Mouse (Mus musculus): ENCODE results near the gene Bank1.
A peak's percentile ranks its signal among the peaks of the same experiment; 100 is the strongest.
"Not testable (repeated sequence)": the region's sequence is repeated elsewhere in the genome, so short reads cannot be mapped to it uniquely, and the experiment has no call there.

Bank1 gene

GRCm38 (mm10) chr3:136325783-136326182 is at the start of gene Bank1:
Bank1 (minus strand) TSS chr3:136326066.
- DNase-seq: peak; percentile 6

- no peak for DNase-seq
Observed at GRCm38 (mm10) chr3:136369916-136370315, 44.0 kb upstream of the Bank1 start.

- no peak for DNase-seq
Observed at GRCm38 (mm10) chr3:136369466-136369865, 43.6 kb upstream of the Bank1 start.

GRCm38 (mm10) chr3:136368505-136368999 is 42.7 kb upstream of the Bank1 start:
- no peak for DNase-seq

GRCm38 (mm10) chr3:136349690-136350089 is 23.8 kb upstream of the Bank1 start:
- DNase-seq: no peak

- no peak for DNase-seq
Observed at GRCm38 (mm10) chr3:136348611-136349010, 22.7 kb upstream of the Bank1 start.

- no peak for DNase-seq
Observed at GRCm38 (mm10) chr3:136347277-136347676, 21.4 kb upstream of the Bank1 start.

GRCm38 (mm10) chr3:136341911-136342310 is 16.0 kb upstream of the Bank1 start:
- no peak for DNase-seq

- no peak for DNase-seq
Observed at GRCm38 (mm10) chr3:136339896-136340295, 14.0 kb upstream of the Bank1 start.

- no peak for DNase-seq
Observed at GRCm38 (mm10) chr3:136331135-136331534, 5.3 kb upstream of the Bank1 start.

GRCm38 (mm10) chr3:136330043-136330442 is 4.2 kb upstream of the Bank1 start:
- DNase-seq: no peak

- no peak for DNase-seq
Observed at GRCm38 (mm10) chr3:136329133-136329532, 3.3 kb upstream of the Bank1 start.

- DNase-seq: not testable (repeated sequence)
Observed at GRCm38 (mm10) chr3:136324716-136325115, 1.1 kb downstream of the Bank1 start.

GRCm38 (mm10) chr3:136321936-136322335 is 3.9 kb downstream of the Bank1 start:
- no peak for DNase-seq

- DNase-seq: peak; percentile 55
Observed at GRCm38 (mm10) chr3:136308487-136308886, 17.4 kb downstream of the Bank1 start.

GRCm38 (mm10) chr3:136306564-136307158 is 19.2 kb downstream of the Bank1 start:
- no peak for DNase-seq

- DNase-seq: no peak
Observed at GRCm38 (mm10) chr3:136302541-136302940, 23.3 kb downstream of the Bank1 start.

- DNase-seq: not testable (repeated sequence)
Observed at GRCm38 (mm10) chr3:136300810-136301209, 25.1 kb downstream of the Bank1 start.

GRCm38 (mm10) chr3:136297355-136297754 is 28.5 kb downstream of the Bank1 start:
- DNase-seq: no peak

- no peak for DNase-seq
Observed at GRCm38 (mm10) chr3:136295250-136295649, 30.6 kb downstream of the Bank1 start.

GRCm38 (mm10) chr3:136287883-136288282 is 38.0 kb downstream of the Bank1 start:
- no peak for DNase-seq

GRCm38 (mm10) chr3:136264969-136265595 is 60.8 kb downstream of the Bank1 start:
- DNase-seq: no peak

- no peak for DNase-seq
Observed at GRCm38 (mm10) chr3:136257761-136258160, 68.1 kb downstream of the Bank1 start.

GRCm38 (mm10) chr3:136254713-136255112 is 71.2 kb downstream of the Bank1 start:
- DNase-seq: no peak

- DNase-seq: no peak
Observed at GRCm38 (mm10) chr3:136252820-136253219, 73.0 kb downstream of the Bank1 start.

All from kidney, adult 11 months (tissue).